Mouse (Mus musculus) mouse embryonic stem cell (cell line): Measurements from ENCODE around the gene Il18.
"Not testable (repeated sequence)": the region's sequence is repeated elsewhere in the genome, so short reads cannot be mapped to it uniquely, and the experiment has no call there.

ENCODE experiments used
- in situ Hi-C, 2 experiments: fragments of 300-500 bp; cut with MboI; formaldehyde crosslinking; loops; 1 replicate in 1 of 2; 3 replicates in 1 of 2; pipeline ENCODE4 v1.14.3; 2019 to 2020; ENCODE audit warnings: low sequenced_read_pairs in 2 of 2, low pct_unique_long_range_greater_than_20kb in 1 of 2, mixed read lengths in 1 of 2; ENCODE audit not compliant: unreplicated experiment in 1 of 2

The Il18 gene

DNA sequence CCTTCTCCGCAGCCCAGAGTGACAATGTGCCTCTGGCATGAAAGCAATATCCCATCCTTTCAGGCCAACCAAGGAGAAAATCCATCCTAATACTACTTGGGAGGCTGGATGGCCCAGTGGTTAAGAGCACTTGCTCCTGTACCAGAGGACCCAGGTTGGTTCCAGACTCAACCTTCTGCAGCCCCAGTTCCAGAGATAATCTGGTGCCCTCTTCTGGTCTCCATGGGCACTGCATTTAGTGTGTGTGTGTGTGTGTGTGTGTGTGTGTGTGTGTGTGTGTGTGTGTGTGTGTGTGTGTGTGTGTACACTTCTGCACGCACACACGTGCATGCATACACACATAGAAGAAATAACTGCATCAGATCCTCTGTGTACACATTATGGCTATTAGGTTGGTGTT lies 38.9 kb downstream of the Il18 start:
- in situ Hi-C loops, result no loop called here

DNA sequence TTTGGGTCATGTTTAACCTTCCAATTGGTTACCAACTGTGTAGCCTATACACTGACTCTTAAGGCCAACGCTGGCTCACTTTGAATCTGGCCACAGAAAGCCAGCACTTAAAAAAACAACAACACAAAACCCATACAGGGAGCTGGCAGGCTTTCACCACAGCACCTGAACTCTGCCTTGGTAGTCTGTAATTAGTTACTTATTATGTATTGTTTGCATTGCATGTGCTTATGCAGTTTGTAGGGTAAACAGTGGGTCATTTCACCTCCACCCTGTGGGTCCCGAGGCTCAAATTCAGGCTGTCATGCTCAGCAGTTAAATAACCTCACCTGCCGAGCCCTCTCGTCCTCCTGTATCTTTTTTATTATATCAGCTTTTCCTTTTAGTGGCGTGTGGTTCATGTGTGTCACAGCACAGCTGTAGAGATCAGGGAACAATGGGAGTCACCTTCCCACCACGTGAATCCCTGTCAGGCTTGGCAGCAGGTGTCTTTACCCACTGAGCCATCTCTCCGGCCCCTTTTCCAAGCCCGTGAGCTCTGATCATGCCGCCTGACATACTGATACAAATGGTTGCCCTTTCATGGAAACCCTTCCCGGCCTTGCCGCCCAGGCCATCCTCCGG lies 40.3 kb downstream of the Il18 start:
- in situ Hi-C loops, result no loop called here

GRCm38 (mm10) chr9:50596973-50597372 lies 42.3 kb downstream of the Il18 start:
- in situ Hi-C loops, result no loop called here

- in situ Hi-C loops, result no loop called here
Observed at GRCm38 (mm10) chr9:50601536-50601935, 46.9 kb downstream of the Il18 start.

GRCm38 (mm10) chr9:50602055-50602845 lies 47.6 kb downstream of the Il18 start:
- in situ Hi-C loops, result no loop called here

DNA sequence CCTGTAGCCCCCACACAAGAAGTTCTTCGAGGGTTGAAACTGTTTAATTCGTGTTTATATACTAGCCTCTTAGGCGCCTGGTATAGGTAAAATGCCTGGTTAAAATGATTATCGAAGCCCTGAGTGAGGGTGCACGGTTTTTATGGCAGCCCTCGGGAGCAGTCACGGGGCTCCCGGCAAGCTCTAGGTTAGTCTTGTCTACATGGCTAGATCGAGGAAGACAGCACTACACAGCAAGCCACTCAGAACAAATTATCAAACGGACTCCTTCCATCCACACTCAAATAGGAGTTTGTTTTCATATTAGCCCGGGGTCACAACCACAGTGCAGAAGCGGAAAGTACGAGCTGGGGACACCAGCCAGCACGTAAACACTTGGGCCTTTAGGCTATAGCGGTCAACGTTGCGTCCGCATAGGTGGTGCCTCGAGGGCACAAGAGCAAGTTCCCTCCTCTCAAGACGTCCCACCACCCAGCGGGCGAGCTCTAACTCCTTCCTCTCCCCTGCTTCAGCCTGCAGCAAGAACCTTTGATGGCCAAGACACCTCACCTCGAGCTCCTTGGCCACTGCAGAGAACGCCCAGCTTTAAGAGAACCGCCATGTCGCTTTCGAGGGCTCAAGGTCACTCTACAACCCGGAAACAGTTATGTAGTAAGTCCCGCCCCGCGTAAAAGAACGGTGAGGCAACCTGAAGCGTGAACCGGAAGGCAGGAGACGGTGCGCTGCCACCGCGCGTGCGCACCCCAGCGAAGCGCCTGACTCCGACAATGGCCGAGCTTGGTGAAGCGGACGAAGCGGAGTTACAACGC lies 48.8 kb downstream of the Il18 start, which contains the start of the genes Sdhd and Timm8b:
TSS of gene Sdhd (minus strand) at position 624 of the 809 bp plus-strand sequence.
TSS of gene Timm8b (plus strand) at position 722 of the 809 bp plus-strand sequence.
- in situ Hi-C loops, result no loop called here

DNA sequence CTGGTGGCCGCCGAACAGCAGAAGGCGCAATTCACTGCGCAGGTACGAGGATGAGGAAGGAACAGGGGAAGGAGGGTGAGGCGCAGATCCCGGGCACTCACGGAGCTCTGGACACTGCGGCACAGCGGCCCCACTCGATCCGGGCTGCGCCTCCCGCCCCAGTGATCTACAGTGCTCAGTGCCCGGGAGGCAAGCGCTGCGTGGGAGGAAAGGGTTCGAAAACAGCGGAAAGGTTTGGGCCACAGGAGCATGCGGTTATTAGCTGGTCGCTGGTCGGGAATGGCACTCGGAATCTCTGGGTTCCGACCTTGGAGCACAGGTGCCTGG lies 49.3 kb downstream of the Il18 start:
- in situ Hi-C loops, result no loop called here

GRCm38 (mm10) chr9:50604338-50604737 lies 49.7 kb downstream of the Il18 start:
- in situ Hi-C loops, result no loop called here

GRCm38 (mm10) chr9:50612115-50612514 lies 57.5 kb downstream of the Il18 start:
- in situ Hi-C loops, result no loop called here

DNA sequence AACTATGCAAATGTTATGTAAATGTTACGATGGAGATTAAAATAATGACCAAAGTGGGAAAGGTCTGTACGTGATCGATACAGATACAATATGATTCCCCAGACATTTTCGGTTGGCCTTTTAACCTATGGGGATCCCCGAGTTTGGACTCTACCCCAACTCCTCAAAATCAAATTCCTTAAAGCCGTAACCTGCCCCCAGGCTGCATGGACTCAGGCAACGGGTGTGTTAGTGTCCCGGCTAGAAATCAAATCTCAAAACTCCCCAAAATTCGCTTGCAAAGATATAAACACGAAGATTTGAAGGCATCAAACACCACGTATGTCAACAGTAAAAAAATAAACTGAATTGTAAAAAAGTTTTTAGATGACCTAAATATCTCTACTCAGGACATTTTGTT lies 61.5 kb downstream of the Il18 start:
- in situ Hi-C loops, result no loop called here

GRCm38 (mm10) chr9:50616766-50617603 lies 62.4 kb downstream of the Il18 start, which contains the start of the genes Pih1d2 and Nkapd1:
Pih1d2 (plus strand) TSS chr9:50617321.
Nkapd1 (minus strand) TSS chr9:50617464.
- in situ Hi-C loops, result no loop called here

DNA sequence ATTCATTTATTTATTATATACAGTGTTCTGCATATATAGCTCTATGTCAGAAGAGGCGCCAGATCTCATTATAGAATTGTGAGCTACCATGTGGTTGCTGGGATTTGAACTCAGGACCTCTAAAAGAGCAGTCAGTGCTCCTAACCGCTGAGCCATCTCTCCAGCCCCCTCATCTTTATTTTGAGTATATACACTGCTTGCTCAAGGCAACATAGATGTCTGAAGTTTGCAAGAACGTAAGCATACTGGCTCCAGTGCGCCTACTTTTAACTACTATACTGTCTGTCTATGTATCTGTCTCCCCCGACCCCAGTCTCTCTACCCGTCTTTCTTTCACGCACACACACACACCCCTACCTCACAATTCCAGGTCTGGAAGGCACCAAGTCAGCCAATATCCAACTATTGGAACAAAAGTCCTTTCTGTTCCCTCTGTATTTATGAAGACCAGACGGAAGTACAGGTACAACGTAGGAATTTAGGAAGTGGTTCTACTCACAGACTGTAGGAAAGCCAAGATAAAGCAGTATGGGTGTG lies 63.2 kb downstream of the Il18 start:
- in situ Hi-C loops, result no loop called here

DNA sequence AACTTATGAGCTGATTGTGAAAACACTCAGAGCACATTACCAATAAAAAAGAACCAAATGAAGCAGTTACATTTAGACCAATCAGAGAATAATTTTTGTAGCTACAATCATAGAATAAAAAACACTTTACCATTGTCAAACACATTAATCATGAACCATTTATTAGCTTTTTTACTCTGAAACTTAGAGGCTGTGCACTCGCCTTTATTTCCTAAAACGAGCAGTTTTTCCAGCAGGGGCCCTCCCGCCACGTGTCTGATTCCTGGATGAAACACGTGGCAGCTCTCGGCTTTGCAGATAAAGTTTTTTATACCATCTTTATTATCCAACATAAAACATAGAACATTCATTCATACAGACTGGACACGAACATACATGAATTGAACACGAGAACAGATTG lies 76.3 kb downstream of the Il18 start:
- in situ Hi-C loops, result not testable (repeated sequence)
